Mouse (Mus musculus): ENCODE results near the gene Trim71. TPM values are rescaled to one million over a fixed set of nuclear protein-coding genes. Genes with fewer than 3 reads are reported as not detected.

Trim71 gene
- total RNA-seq (2023), result not detected in 4 replicates

DNA sequence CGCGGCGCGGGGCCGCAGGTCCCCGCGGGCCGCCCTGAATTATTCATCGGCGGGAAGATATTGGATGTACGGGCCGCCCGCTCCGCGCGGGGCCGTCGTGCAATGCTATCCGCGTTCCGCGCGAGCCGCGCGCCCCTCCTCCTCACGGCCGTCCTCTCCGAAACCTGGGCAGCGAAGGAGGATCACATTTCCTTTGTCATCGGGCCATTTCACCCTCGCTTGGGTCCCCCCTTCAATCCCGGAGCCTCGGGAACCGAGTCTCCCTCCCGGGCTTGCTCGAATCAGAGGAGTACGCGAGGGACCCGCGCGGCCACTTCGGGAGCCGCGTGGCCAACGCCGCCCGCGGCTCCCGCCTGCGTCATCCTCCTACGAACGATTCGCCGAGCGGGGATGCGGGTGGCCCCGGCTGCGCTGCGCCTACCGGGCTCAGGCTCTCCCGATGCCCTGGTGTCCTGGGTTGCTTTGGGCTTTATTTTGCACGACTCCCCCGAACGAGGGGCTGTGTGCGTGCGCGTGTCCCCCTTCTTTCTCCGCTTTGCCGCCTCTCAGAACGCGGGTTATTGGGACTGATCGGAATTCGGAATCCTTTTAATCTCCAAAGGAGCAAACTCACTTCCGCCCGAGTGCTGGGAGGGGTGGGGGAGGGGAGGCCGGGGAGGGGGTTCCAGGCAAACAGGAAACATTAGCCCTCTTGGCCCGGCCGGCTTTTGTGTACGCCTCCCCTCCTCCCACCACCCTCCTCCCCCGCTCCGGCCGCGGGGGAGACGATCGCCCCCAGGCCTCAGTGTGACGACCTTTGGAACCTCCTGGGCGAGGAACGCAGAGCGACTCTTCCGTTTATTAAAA lies at the start of gene Trim71:
Gene Trim71, minus strand, starts transcription at position 609 of the 846 bp plus-strand sequence.

DNA sequence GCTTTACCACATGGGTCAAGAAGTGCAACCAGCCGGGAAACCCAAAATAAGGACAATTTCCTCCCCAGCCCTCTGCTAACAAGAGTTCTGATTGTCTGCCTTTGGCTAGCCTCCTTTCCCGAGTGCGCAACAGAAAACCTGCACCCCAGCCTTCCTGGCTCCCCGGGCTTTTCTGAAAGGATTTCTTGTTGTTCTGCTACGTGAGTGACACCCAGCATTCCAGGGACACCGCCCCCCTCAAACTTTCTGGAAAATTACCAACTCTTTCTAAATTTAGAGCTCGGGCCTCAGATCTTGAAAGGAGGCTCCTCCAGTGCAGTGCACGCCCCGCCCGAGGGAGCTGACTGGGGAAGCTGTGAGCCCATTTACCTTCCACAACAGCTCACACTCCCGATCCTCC lies 48.8 kb downstream of the Trim71 start, which contains the start of gene C130032M10Rik:
Gene C130032M10Rik, plus strand, starts transcription at position 334 of the 400 bp plus-strand sequence.

DNA sequence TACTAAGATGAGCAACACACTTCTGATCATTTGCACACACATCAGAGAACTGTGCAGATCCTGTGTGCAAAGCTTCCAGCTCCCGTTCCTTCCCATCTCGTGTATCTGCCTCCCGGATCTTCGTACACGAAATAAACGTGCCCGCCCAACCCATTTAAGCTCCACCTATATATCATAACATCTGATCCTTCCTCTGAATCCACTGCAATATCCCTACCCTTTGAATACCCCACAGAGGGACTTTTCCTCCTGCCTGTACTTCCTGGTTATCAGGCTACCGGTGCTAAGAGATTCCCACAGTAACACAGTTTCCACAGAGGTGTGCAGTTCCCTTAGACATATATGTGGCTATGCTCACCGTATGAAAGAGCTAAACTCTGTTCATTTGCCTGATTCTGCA lies 59.4 kb downstream of the Trim71 start, which contains the start of gene Ccr4:
Gene Ccr4, minus strand, starts transcription at position 101 of the 400 bp plus-strand sequence.

Other genes with a start within 250 kb of the Trim71 start
- gene Bcl2a1c, start 234.2 kb downstream of the Trim71 start, total RNA-seq (2023), result 2.2 to 2.9 TPM in 2 of 4 replicates, not detected in the others
- gene Crtap, start 173.7 kb downstream of the Trim71 start, total RNA-seq (2023), result 5.8 to 8.0 TPM (median 6.4 TPM) in 4 replicates
- 20.5 to 24.2 TPM (median 22.4 TPM) in 4 replicates for gene Glb1, start 163.3 kb downstream of the Trim71 start, total RNA-seq (2023)
- 7.9 to 10.6 TPM (median 9.8 TPM) in 4 replicates for gene Tmppe, start 163.3 kb downstream of the Trim71 start, total RNA-seq (2023)
- not detected in 4 replicates for gene Ccr4, start 59.5 kb downstream of the Trim71 start, total RNA-seq (2023)
- gene C130032M10Rik, start 48.7 kb downstream of the Trim71 start, total RNA-seq (2023), result not detected in 4 replicates
- gene Cnot10, start 75.8 kb upstream of the Trim71 start, total RNA-seq (2023), result 74.9 to 79.2 TPM (median 76.8 TPM) in 4 replicates
- gene Dync1li1, start 124.4 kb upstream of the Trim71 start, total RNA-seq (2023), result 41.3 to 46.6 TPM (median 44.9 TPM) in 4 replicates
- 91.0 to 99.5 TPM (median 95.7 TPM) in 4 replicates for gene Cmtm6, start 166.7 kb upstream of the Trim71 start, total RNA-seq (2023)
- 140 to 150 TPM (median 147 TPM) in 4 replicates for gene Cmtm7, start 217.5 kb upstream of the Trim71 start, total RNA-seq (2023)

All from B cell, adult 62 days (primary cell).